Mouse (Mus musculus) small intestine, adult 2 months (tissue): ENCODE data around the gene Hsh2d.

Experiments
- CTCF ChIP-seq: fragments of 200-500 bp; IDR thresholded peaks from 2 replicates; pipeline ENCODE4 v1.5.1; 2012; ENCODE audit warnings: low read depth, mild to moderate bottlenecking, control low read depth, inconsistent platforms, low read length, moderate library complexity, mixed read lengths; ENCODE audit not compliant: insufficient replicate concordance, insufficient read length; ENCODE audit errors: extremely low read depth
- POLR2A ChIP-seq: fragments of 200-500 bp; IDR thresholded peaks from 2 replicates; pipeline ENCODE4 v1.6.1; 2012; ENCODE audit warnings: low read depth, mild to moderate bottlenecking, control low read depth, inconsistent platforms, low read length, moderate library complexity

DNA sequence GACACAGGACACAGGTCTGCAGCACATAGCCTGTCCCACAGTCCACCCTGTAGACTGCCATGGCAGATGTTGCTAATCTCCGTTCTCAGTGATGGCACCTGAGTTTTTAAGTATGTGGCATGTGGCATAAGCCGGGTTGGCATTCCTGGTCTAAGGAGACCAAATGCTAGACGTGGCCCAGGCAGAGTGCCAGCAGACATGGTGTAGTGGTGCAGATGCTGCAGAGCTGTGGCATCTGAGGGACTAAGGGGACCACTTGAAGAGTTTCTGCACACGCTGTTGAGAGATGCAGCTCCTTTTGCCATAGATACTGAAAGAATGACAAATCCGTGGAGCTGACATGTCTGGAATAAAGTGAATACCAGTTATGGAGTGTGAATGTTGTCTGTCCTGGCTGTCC, 33.2 kb downstream of the Hsh2d start:
- TF ChIP-seq POLR2A = no peak
- no peak for TF ChIP-seq CTCF
